Mouse (Mus musculus) brain, embryonic 18.5 days (tissue): ENCODE measurements around the gene 4933417A18Rik.
"Not testable (repeated sequence)": the region's sequence is repeated elsewhere in the genome, so short reads cannot be mapped to it uniquely, and the experiment has no call there.

Experiments
- DNase-seq: peaks from one replicate; pipeline ENCODE4 v3.0.0-alpha.2; 2012; ENCODE audit warnings: low read depth, low spot score

4933417A18Rik gene

DNA sequence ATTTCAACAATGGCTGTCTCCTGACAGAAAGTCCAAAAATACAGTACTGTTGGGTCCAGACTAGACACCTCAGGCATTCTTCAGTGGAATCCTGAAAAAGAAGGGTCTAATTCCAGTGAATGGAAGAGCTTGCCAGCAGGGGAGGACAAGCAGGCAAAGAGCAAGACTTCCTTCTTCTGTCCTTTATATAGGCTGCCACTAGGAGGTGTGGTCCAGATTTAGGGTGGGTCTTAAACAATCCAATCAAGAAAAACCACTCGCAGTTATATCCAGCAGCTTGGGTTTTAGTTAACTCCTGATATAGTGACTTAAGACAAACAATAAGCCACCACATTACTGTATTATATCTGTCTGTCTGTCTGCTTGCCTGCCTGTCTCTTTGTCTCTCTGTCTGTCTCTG lies 49.6 kb downstream of the 4933417A18Rik start:
- no peak for DNase-seq

DNA sequence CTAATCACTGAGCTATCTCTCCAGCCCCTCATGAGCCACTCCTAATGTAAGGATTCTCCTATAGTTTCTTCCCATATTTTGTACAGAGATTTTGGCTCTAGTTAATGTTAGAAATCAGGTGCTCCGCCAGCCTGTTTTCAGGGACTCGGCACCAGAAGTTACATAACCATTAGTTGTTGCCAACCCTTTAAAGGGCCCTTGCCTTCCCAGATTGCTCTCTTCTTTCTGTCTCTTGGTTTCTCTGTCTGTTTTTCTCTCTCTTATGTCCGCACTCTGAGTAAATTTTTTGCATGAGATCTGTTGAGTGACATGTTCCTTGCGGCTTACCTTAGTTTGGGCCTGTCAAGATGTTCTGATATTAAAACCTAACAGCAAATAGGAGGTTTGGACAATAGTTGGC lies 51.9 kb downstream of the 4933417A18Rik start:
- no peak for DNase-seq

DNA sequence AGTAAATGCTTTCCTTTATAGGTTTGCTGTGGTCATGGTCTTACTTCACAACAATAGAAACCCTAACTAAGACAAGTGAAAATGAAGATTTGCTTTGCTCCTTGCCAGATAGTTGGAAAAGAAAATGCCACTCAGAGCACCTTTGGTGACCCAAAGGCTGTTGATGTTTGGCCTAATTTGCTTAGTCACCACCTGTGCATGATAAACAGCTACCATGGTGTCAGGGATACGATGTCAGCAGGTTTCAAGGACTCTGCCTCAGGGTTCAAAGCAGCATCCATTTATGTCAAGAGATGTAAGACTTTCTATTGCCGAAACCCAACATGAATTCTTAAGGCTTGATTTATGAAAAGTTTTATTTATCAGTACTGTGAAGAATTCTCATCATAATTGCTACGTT lies 53.2 kb downstream of the 4933417A18Rik start:
- no peak for DNase-seq

- not testable (repeated sequence) for DNase-seq
Observed at GRCm38 (mm10) chr13:34978635-34979034, 54.4 kb downstream of the 4933417A18Rik start.

GRCm38 (mm10) chr13:34983479-34983878 lies 59.3 kb downstream of the 4933417A18Rik start:
- not testable (repeated sequence) for DNase-seq

GRCm38 (mm10) chr13:34991581-34992273 lies 67.5 kb downstream of the 4933417A18Rik start:
- DNase-seq, result no peak

GRCm38 (mm10) chr13:34993085-34993484 lies 68.9 kb downstream of the 4933417A18Rik start:
- DNase-seq, result no peak

GRCm38 (mm10) chr13:34993595-34993982 lies 69.4 kb downstream of the 4933417A18Rik start:
- peak; percentile 10 for DNase-seq

GRCm38 (mm10) chr13:34993983-34994811 lies 70.0 kb downstream of the 4933417A18Rik start:
- peak; percentile 82 for DNase-seq

DNA sequence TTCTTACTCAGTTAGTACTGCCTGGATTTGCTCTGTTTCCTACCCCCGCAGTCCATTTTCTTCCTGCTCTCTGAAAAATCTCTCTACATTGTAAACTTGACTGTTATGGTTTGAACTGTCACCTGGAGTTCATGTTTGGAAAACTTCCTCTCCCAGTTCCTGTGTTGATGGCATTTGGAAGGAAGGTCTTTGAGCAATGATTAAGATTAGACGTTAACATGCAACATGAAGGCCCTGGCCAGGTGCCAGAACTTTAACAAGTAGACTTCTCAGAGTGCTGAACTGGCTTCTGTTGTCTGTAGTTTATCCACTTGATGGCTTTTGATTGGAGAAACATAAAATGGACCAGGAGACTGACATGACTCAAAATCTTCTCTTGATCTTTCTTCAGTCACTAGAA lies 71.7 kb downstream of the 4933417A18Rik start:
- no peak for DNase-seq
